Mouse (Mus musculus): ENCODE data around the gene Trafd1.
"Not testable (repeated sequence)": the region's sequence is repeated elsewhere in the genome, so short reads cannot be mapped to it uniquely, and the experiment has no call there.

GRCm38 (mm10) chr5:121376972-121377371, 8.5 kb downstream of the Trafd1 start:
- not testable (repeated sequence) for TF ChIP-seq MYOG (IDR thresholded peaks at IDR 0.05; ENCODE audit: control insufficient read depth in 1 of 3, insufficient read depth in 1 of 3, insufficient read length in 2 of 3, low read depth in 2 of 3); POLR2A (IDR thresholded peaks at IDR 0.05; ENCODE audit: insufficient read length, low read depth); MYOD1 (IDR thresholded peaks at IDR 0.05; ENCODE audit: control insufficient read depth in 1 of 3, insufficient read length in 2 of 3, low read depth in 2 of 3); CEBPB (IDR thresholded peaks at IDR 0.05; ENCODE audit: insufficient read depth, poor library complexity, severe bottlenecking); POLR2AphosphoS2 (IDR thresholded peaks at IDR 0.05; ENCODE audit: insufficient read length, low read depth); MAX (IDR thresholded peaks at IDR 0.05; ENCODE audit: low read depth); USF1 (IDR thresholded peaks at IDR 0.05; ENCODE audit: low read depth)
